Mouse (Mus musculus) CH12.LX (cell line): ENCODE results near the gene Chuk. TPM values are rescaled to one million over a fixed set of nuclear protein-coding genes. Genes with fewer than 3 reads are reported as not detected.

ENCODE experiments used
- DNase-seq: peaks from one replicate; pipeline ENCODE4 v3.0.0-alpha.2; 2013; ENCODE audit errors: extremely low read depth
- H3K27ac ChIP-seq: 2 replicates; pipeline ENCODE4 v1.5.1; 2012; ENCODE audit warnings: low read depth, mild to moderate bottlenecking, control low read depth, moderate library complexity; ENCODE audit not compliant: insufficient read depth
- H3K27me3 ChIP-seq: replicated peaks from 2 replicates; pipeline ENCODE3; 2012; ENCODE audit warnings: inconsistent platforms
- H3K36me3 ChIP-seq, 2 experiments: replicated peaks in 1 of 2; 2 replicates each; pipeline versions ENCODE3 to v1.6.1; 2012; ENCODE audit warnings: inconsistent platforms in 1 of 2, low read length in 1 of 2, mild to moderate bottlenecking in 1 of 2, mixed read lengths in 1 of 2, moderate library complexity in 1 of 2; ENCODE audit not compliant: control insufficient read depth in 1 of 2, insufficient read depth in 1 of 2
- H3K4me1 ChIP-seq, 2 experiments: 2 replicates each; pipeline ENCODE4 v1.6.1; 2012; ENCODE audit warnings: inconsistent platforms in 1 of 2, moderate library complexity in 1 of 2; ENCODE audit not compliant: insufficient read depth in 2 of 2, control insufficient read depth in 1 of 2
- H3K4me2 ChIP-seq: 2 replicates; pipeline ENCODE4 v1.6.1; 2012; ENCODE audit warnings: low read depth, mild to moderate bottlenecking, control low read depth; ENCODE audit not compliant: poor library complexity, insufficient read depth, severe bottlenecking
- H3K4me3 ChIP-seq, 3 experiments: fragments of 150-350 bp in 1 of 3; sonication (generic) in 1 of 3; replicated peaks in 1 of 3; 2 replicates each; pipeline versions ENCODE3 to v1.5.1; 2011 to 2012; ENCODE audit warnings: low read depth in 2 of 3, low read length in 2 of 3, mild to moderate bottlenecking in 2 of 3, moderate library complexity in 2 of 3, control low read depth in 1 of 3, improper control_type of control experiment in 1 of 3, inconsistent platforms in 1 of 3, mixed read lengths in 1 of 3; ENCODE audit not compliant: poor library complexity in 1 of 3
- H3K79me2 ChIP-seq: replicated peaks from 2 replicates; pipeline ENCODE4 v1.6.1; 2012; ENCODE audit warnings: mild to moderate bottlenecking, moderate library complexity; ENCODE audit not compliant: control insufficient read depth, poor library complexity, insufficient read depth, severe bottlenecking; ENCODE audit errors: extremely low read depth
- H3K9ac ChIP-seq: 2 replicates; pipeline ENCODE4 v1.6.1; 2012; ENCODE audit warnings: low read depth, mild to moderate bottlenecking, control low read depth, moderate library complexity; ENCODE audit not compliant: insufficient read depth
- H3K9me3 ChIP-seq: replicated peaks from 2 replicates; pipeline ENCODE3; 2012; ENCODE audit warnings: low read length, inconsistent platforms, mixed read lengths
- BHLHE40 ChIP-seq: IDR thresholded peaks from 2 replicates; pipeline ENCODE4 v1.6.1; 2011; ENCODE audit warnings: mild to moderate bottlenecking, low read depth, low read length, improper control_type of control experiment
- CHD1 ChIP-seq: IDR thresholded peaks from 2 replicates; pipeline ENCODE4 v1.6.1; 2012; ENCODE audit warnings: low read depth, low read length, improper control_type of control experiment, inconsistent platforms
- CTCF ChIP-seq, 2 experiments: IDR thresholded peaks in 1 of 2; conservative IDR thresholded peaks in 1 of 2; 2 replicates each; pipeline ENCODE4 v1.5.1; 2011 to 2012; ENCODE audit warnings: low read depth in 2 of 2, low read length in 2 of 2, improper control_type of control experiment in 1 of 2, inconsistent platforms in 1 of 2, mild to moderate bottlenecking in 1 of 2, moderate library complexity in 1 of 2
- E2F4 ChIP-seq: IDR thresholded peaks from 2 replicates; pipeline ENCODE4 v1.6.1; 2011; ENCODE audit warnings: low read depth, low read length, improper control_type of control experiment; ENCODE audit not compliant: insufficient replicate concordance
- GABPA ChIP-seq: IDR thresholded peaks from 2 replicates; pipeline ENCODE4 v1.6.1; 2012; ENCODE audit warnings: low read depth, low read length, improper control_type of control experiment, inconsistent platforms; ENCODE audit not compliant: insufficient replicate concordance
- HCFC1 ChIP-seq: IDR thresholded peaks from 2 replicates; pipeline ENCODE4 v1.6.1; 2012; ENCODE audit warnings: low read depth, mild to moderate bottlenecking, inconsistent platforms, low read length, improper control_type of control experiment
- IRF4 ChIP-seq: IDR thresholded peaks from 2 replicates; pipeline ENCODE4 v1.6.1; 2014; ENCODE audit warnings: low read depth, mild to moderate bottlenecking, inconsistent platforms, low read length, improper control_type of control experiment
- JUND ChIP-seq: conservative IDR thresholded peaks from 2 replicates; pipeline ENCODE4 v1.6.1; 2011; ENCODE audit warnings: low read depth, low read length, improper control_type of control experiment
- MAX ChIP-seq: IDR thresholded peaks from 2 replicates; pipeline ENCODE4 v1.6.1; 2011; ENCODE audit warnings: low read length, improper control_type of control experiment
- MAZ ChIP-seq: IDR thresholded peaks from 2 replicates; pipeline ENCODE4 v1.6.1; 2012; ENCODE audit warnings: low read depth, mild to moderate bottlenecking, inconsistent platforms, low read length, improper control_type of control experiment, moderate library complexity
- MXI1 ChIP-seq: IDR thresholded peaks from 2 replicates; pipeline ENCODE4 v1.6.1; 2011; ENCODE audit warnings: mild to moderate bottlenecking, low read depth, low read length, improper control_type of control experiment
- NRF1 ChIP-seq: IDR thresholded peaks from 2 replicates; pipeline ENCODE4 v1.6.1; 2014; ENCODE audit warnings: low read depth, mild to moderate bottlenecking, inconsistent platforms, low read length, improper control_type of control experiment, moderate library complexity
- POLR2A ChIP-seq: IDR thresholded peaks from 2 replicates; pipeline ENCODE4 v1.6.1; 2011; ENCODE audit warnings: low read depth, mild to moderate bottlenecking, improper control_type of control experiment, low read length
- POLR2AphosphoS2 ChIP-seq: IDR thresholded peaks from 2 replicates; pipeline ENCODE4 v1.6.1; 2011; ENCODE audit warnings: low read depth, low read length, improper control_type of control experiment
- RAD21 ChIP-seq: IDR thresholded peaks from 2 replicates; pipeline ENCODE4 v1.6.1; 2011; ENCODE audit warnings: low read depth, mild to moderate bottlenecking, low read length, improper control_type of control experiment, moderate library complexity
- SMC3 ChIP-seq: IDR thresholded peaks from 2 replicates; pipeline ENCODE4 v1.6.1; 2011; ENCODE audit warnings: low read depth, low read length, improper control_type of control experiment
- ZKSCAN1 ChIP-seq: IDR thresholded peaks from 2 replicates; pipeline ENCODE4 v1.6.1; 2012; ENCODE audit warnings: low read depth, inconsistent platforms, low read length, improper control_type of control experiment, borderline replicate concordance
- dilution Hi-C: fragments of 300-500 bp; cut with MboI; formaldehyde crosslinking; loops from 2 replicates; pipeline ENCODE4 v1.14.3; 2020; ENCODE audit warnings: low sequenced_read_pairs; ENCODE audit not compliant: extremely low pct_unique_long_range_greater_than_20kb, extremely low pct_ligation_motif_present
- in situ Hi-C: fragments of 300-500 bp; cut with MboI; formaldehyde crosslinking; loops from 3 replicates; pipeline ENCODE4 v1.14.3; 2019; ENCODE audit warnings: low sequenced_read_pairs, low pct_ligation_motif_present, low pct_unique_long_range_greater_than_20kb, mixed read lengths
- polyA plus RNA-seq: library from polyadenylated mRNA; unstranded; fragments of >175 nt; gene quantifications from 2 replicates; pipeline ENCODE4 v1.2.1, GENCODE M21; 2012; ENCODE audit warnings: low read depth; ENCODE audit not compliant: insufficient read length
- total RNA-seq, 2 experiments: library from RNA; depleted of rRNA; stranded (reverse); fragments of 300-350 nt in 1 of 2; fragments of >200 nt in 1 of 2; gene quantifications; 2 replicates each; pipeline ENCODE4 v1.2.3; 2012 to 2014

The Chuk gene
- total and polyA plus RNA-seq, 3 experiments: 36.9 to 82.4 (median 42.7) TPM

DNA sequence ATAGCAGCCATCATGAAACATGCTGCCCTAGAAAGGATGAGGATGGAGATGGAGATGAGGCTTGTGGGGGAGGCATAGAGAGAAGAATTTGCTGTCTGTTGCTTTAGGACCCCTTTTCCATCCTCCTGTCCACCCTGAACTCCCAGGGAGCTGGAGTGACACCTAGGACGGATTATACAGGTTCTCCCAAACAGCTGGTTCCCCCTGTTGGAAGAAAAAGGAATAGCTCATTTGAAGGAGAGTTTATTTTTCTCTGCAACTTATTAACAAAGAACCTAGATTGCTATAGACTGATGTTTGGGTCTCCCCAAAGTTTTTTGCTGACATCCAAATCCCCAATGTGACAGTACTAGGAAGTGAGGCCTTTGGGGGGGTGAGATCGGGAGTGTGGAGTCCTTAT lies 41.1 kb upstream of the Chuk start:
- DNase-seq: peak; percentile 49
- Histone ChIP-seq H3K27me3 (peaks cover 5% of the 10 kb centered on the region), H3K4me1 (peaks cover 7 to 24% of the 10 kb centered on the region in 2 experiments; a peak in 3 of 4 replicates), H3K27ac (no peak overlapping the region), H3K79me2 (peaks cover 19% of the 10 kb centered on the region), H3K9ac (no peak overlapping the region), H3K9me3 (no peaks in the 10 kb centered on the region), H3K4me3 (no peak overlapping the region), H3K4me2 (no peak overlapping the region), H3K36me3 (peaks cover 11 to 13% of the 10 kb centered on the region in 2 experiments)
- dilution Hi-C loops: no loop called here
- in situ Hi-C loops: no loop called here
- peak; percentile 66 to 72 for TF ChIP-seq CTCF (conservative IDR thresholded peaks at IDR 0.05 in 1 of 2, IDR thresholded peaks at IDR 0.05 in 1 of 2; ENCODE audit: low read depth in 2 of 2, low read length in 2 of 2)
- no peak for TF ChIP-seq ZKSCAN1
- no peak for TF ChIP-seq MAX
- TF ChIP-seq POLR2A: no peak
- TF ChIP-seq BHLHE40: no peak
- TF ChIP-seq POLR2AphosphoS2: no peak
- no peak for TF ChIP-seq NRF1
- TF ChIP-seq GABPA: no peak
- TF ChIP-seq IRF4: no peak
- TF ChIP-seq MXI1: no peak
- TF ChIP-seq CHD1: no peak
- TF ChIP-seq SMC3: peak; percentile 55
- TF ChIP-seq RAD21: peak; percentile 68

DNA sequence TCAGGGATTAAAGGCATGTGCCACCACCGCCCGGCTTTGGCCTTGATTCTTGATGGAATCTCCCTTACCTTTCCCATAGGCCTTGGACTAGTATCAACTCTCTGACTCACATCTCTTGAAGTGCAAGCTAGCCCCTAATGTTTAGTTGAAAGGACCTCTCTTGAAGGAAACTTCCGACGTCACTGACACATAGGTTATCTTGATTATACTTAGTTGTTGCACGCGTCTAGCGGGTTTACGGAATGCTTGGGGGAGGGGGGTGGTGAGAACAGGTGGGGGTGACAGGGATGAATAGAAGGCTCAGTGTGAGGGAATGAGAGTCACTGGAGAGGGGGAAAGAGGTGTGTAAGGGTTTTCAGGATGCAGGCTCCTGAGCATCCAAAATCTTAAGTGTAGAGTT lies 39.7 kb upstream of the Chuk start:
- Histone ChIP-seq H3K4me1 (peaks cover 7 to 24% of the 10 kb centered on the region in 2 experiments; a peak in 3 of 4 replicates), H3K4me2 (no peak overlapping the region), H3K27me3 (no peaks in the 10 kb centered on the region)

DNA sequence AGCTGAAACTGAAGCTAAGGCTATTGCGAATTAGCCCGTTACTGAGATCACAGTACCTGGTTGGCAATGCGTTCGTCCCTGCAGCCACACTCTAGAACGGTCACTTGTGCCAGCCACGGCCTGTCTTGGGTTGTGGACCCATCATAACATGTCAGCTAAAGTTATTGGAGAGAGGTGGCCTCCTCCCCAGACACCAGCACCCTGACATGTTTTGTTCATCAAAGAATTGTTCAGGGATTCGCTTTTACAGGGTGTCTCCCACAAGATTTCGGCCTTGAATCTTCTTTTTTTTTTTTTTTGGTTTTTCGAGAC lies 39.2 kb upstream of the Chuk start:
- Histone ChIP-seq H3K27me3 (no peaks in the 10 kb centered on the region), H3K9me3 (no peaks in the 10 kb centered on the region), H3K4me3 (peak overlapping the region; percentile 75 to 85 (median 84)), H3K27ac (peak overlapping the region; percentile 40; the same call in 1 of the 2 replicates), H3K36me3 (peaks cover 26 to 32% of the 10 kb centered on the region in 2 experiments), H3K79me2 (peaks cover 19% of the 10 kb centered on the region), H3K4me1 (peaks cover 7 to 24% of the 10 kb centered on the region in 2 experiments; a peak in 3 of 4 replicates), H3K4me2 (peak overlapping the region; percentile 53; the same call in 1 of the 2 replicates), H3K9ac (no peak overlapping the region; the same call in 1 of the 2 replicates)
- in situ Hi-C loops (no loop called here), dilution Hi-C loops (no loop called here)
- no peak for DNase-seq
- TF ChIP-seq GABPA: no peak
- peak; percentile 4; the same call in 1 of the 2 replicates for TF ChIP-seq MAZ
- 0 out of 2 replicates have a peak, but pooled peaks have one; percentile 18 for TF ChIP-seq POLR2AphosphoS2
- TF ChIP-seq POLR2A: peak; percentile 36; the same call in 1 of the 2 replicates

More for the DNA sequence above, 39.7 kb upstream of the Chuk start:
- in situ Hi-C loops (no loop called here), dilution Hi-C loops (no loop called here)
- H3K4me3 ChIP-seq: no peak overlapping the region
- no peak for DNase-seq
- H3K79me2 ChIP-seq: peaks cover 19% of the 10 kb centered on the region
- H3K27ac ChIP-seq: no peak overlapping the region
- H3K9me3 ChIP-seq: no peaks in the 10 kb centered on the region
- H3K36me3 ChIP-seq: peaks cover 22 to 27% of the 10 kb centered on the region in 2 experiments
- TF ChIP-seq JUND: no peak
- no peak for TF ChIP-seq HCFC1
- no peak for TF ChIP-seq E2F4
- TF ChIP-seq GABPA: no peak
- no peak for TF ChIP-seq SMC3
- TF ChIP-seq MXI1: no peak
- TF ChIP-seq, all 38 proteins: peak for 0
- H3K9ac ChIP-seq: no peak overlapping the region; the same call in 1 of the 2 replicates
